Mouse (Mus musculus) stomach, embryonic 14.5 days (tissue): ENCODE measurements at regions not wholly inside any gene's neighbourhood (a gene's known extent, or its start where the extent isn't known, plus 50 kb on each side); places are given as distances from the start of the nearest gene placed in this dataset.

ENCODE experiments used
- ATAC-seq: fragments of 200-750 bp; cut with Nextera tagmentation; 2 replicates; pipeline ENCODE4 v1.8.0; 2017; ENCODE audit warnings: low read depth, moderate TSS enrichment; ENCODE audit not compliant: insufficient number of reproducible peaks, insufficient read depth, low FRiP score
- H3K27ac ChIP-seq: fragments of 300-500 bp; sonication (generic); 2 replicates; pipeline ENCODE4 v1.5.1; 2014; ENCODE audit warnings: mild to moderate bottlenecking, low read length, moderate library complexity, mixed read lengths
- H3K27me3 ChIP-seq: fragments of 300-500 bp; sonication (generic); 2 replicates; pipeline ENCODE4 v1.6.1; 2014; ENCODE audit warnings: low read length, control low read depth, mixed read lengths; ENCODE audit not compliant: control insufficient read depth, insufficient read depth
- H3K36me3 ChIP-seq: fragments of 300-500 bp; sonication (generic); 2 replicates; pipeline ENCODE4 v1.6.1; 2014; ENCODE audit warnings: mild to moderate bottlenecking, control low read depth, low read length, moderate library complexity, mixed read lengths; ENCODE audit not compliant: control insufficient read depth, insufficient read depth
- H3K4me1 ChIP-seq: fragments of 300-500 bp; sonication (generic); 2 replicates; pipeline ENCODE4 v1.6.1; 2014; ENCODE audit warnings: low read length, control low read depth, mixed read lengths; ENCODE audit not compliant: control insufficient read depth, insufficient read depth
- H3K4me2 ChIP-seq: fragments of 300-500 bp; sonication (generic); replicated peaks from 2 replicates; pipeline ENCODE4 v1.6.1; 2014; ENCODE audit warnings: low read depth, low read length, control low read depth
- H3K4me3 ChIP-seq: fragments of 300-500 bp; sonication (generic); 2 replicates; pipeline ENCODE4 v1.5.1; 2014; ENCODE audit warnings: low read depth, low read length, control low read depth
- H3K9ac ChIP-seq: fragments of 300-500 bp; sonication (generic); replicated peaks from 2 replicates; pipeline ENCODE4 v1.6.1; 2014; ENCODE audit warnings: low read depth, mild to moderate bottlenecking, control low read depth, low read length, moderate library complexity, mixed read lengths
- H3K9me3 ChIP-seq: fragments of 300-500 bp; sonication (generic); 2 replicates; pipeline ENCODE4 v1.6.1; 2016; ENCODE audit warnings: low read depth, low read length, control low read depth; ENCODE audit not compliant: control insufficient read depth
- WGBS: fragments of 180-500 bp; shearing (Covaris S2); extraction: QIAGEN DNeasy Blood & Tissue Kit; methylation state at CpG from one replicate; pipeline ENCODE4 v1.1.7; 2014; 5-methylcytosine and 5-hydroxymethylcytosine counted together

- H3K4me3 ChIP-seq, result no peak overlapping the region
- H3K9me3 ChIP-seq, result no peaks in the 10 kb centered on the region
- no peaks in the 10 kb centered on the region for H3K4me1 ChIP-seq
- 78% methylated on average over 2 of the region's 2 CpGs for WGBS
- no peak overlapping the region for H3K9ac ChIP-seq
- H3K27me3 ChIP-seq, result no peaks in the 10 kb centered on the region
- H3K27ac ChIP-seq, result no peak overlapping the region
- no peak for ATAC-seq
- no peaks in the 10 kb centered on the region for H3K36me3 ChIP-seq
- no peak overlapping the region for H3K4me2 ChIP-seq
Measured at GRCm38 (mm10) chr1:98268853-98269252, 152.1 kb upstream of the Slco6d1 start.

DNA sequence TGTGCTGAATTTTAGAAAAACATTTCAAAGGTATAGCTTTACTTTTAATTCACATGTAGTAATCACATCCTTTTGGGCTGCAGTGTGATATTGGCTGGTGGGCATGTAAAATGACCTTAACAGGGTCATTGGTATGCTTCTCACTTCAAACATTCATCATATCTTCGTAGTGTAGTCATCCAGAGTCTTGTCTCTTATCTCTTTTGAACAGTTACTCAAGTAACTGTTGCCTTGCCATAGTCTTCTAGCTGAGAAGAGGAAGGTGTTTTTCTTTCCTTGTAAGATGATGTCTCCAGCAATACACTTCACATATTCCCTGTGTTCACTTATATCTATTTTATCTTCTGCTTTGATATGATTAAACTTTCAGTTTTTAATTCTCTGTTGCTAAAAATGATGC is 150.7 kb upstream of the Slco6d1 start:
- no peak overlapping the region for H3K27ac ChIP-seq
- H3K9ac ChIP-seq, result no peak overlapping the region
- H3K4me1 ChIP-seq, result no peaks in the 10 kb centered on the region
- H3K27me3 ChIP-seq, result no peaks in the 10 kb centered on the region
- no peak overlapping the region for H3K4me3 ChIP-seq
- WGBS, result 67% methylated on average over 1 of the region's 1 CpGs
- ATAC-seq, result no peak
- no peaks in the 10 kb centered on the region for H3K36me3 ChIP-seq
- no peak overlapping the region for H3K4me2 ChIP-seq
- H3K9me3 ChIP-seq, result no peaks in the 10 kb centered on the region

- H3K27ac ChIP-seq, result no peak overlapping the region
- H3K4me1 ChIP-seq, result no peaks in the 10 kb centered on the region
- 49% methylated on average over 6 of the region's 6 CpGs for WGBS
- H3K9me3 ChIP-seq, result no peaks in the 10 kb centered on the region
- H3K4me2 ChIP-seq, result no peak overlapping the region
- H3K4me3 ChIP-seq, result no peak overlapping the region
- H3K36me3 ChIP-seq, result no peaks in the 10 kb centered on the region
- H3K27me3 ChIP-seq, result no peaks in the 10 kb centered on the region
- no peak for ATAC-seq
- H3K9ac ChIP-seq, result no peak overlapping the region
Measured at GRCm38 (mm10) chr1:98273966-98274616, 146.8 kb upstream of the Slco6d1 start.

DNA sequence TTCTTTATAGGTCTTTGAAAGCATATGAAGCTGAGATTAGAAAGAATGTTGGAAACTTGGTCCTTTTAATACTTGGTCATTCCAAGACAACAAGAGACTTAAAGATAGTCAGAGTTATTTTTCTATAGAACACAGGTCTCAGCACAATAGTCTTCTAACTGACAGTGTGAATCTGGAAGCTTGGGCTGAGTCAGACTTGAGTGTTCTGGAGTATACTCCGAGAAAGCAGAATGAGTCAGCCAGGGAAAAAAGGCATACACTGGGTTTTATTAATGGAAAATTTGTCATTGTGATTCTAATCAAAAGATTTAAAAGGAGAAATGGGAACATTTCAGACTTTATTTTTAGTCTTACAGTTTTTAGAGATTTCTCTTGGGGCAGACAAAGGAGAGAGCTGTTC is 145.4 kb upstream of the Slco6d1 start:
- no peak for ATAC-seq
- Histone ChIP-seq H3K36me3 (no peaks in the 10 kb centered on the region), H3K27me3 (no peaks in the 10 kb centered on the region), H3K27ac (no peak overlapping the region), H3K9me3 (no peaks in the 10 kb centered on the region), H3K4me2 (no peak overlapping the region), H3K9ac (no peak overlapping the region), H3K4me3 (no peak overlapping the region), H3K4me1 (no peaks in the 10 kb centered on the region)
- WGBS, result 69% methylated on average over 1 of the region's 1 CpGs

- Histone ChIP-seq H3K36me3 (no peaks in the 10 kb centered on the region), H3K9me3 (no peaks in the 10 kb centered on the region), H3K27ac (no peak overlapping the region), H3K4me2 (no peak overlapping the region), H3K27me3 (no peaks in the 10 kb centered on the region), H3K9ac (no peak overlapping the region), H3K4me3 (no peak overlapping the region), H3K4me1 (no peaks in the 10 kb centered on the region)
- WGBS, result 42% methylated on average over 2 of the region's 2 CpGs
- ATAC-seq, result no peak
Measured at GRCm38 (mm10) chr1:98279446-98280048, 141.4 kb upstream of the Slco6d1 start.

DNA sequence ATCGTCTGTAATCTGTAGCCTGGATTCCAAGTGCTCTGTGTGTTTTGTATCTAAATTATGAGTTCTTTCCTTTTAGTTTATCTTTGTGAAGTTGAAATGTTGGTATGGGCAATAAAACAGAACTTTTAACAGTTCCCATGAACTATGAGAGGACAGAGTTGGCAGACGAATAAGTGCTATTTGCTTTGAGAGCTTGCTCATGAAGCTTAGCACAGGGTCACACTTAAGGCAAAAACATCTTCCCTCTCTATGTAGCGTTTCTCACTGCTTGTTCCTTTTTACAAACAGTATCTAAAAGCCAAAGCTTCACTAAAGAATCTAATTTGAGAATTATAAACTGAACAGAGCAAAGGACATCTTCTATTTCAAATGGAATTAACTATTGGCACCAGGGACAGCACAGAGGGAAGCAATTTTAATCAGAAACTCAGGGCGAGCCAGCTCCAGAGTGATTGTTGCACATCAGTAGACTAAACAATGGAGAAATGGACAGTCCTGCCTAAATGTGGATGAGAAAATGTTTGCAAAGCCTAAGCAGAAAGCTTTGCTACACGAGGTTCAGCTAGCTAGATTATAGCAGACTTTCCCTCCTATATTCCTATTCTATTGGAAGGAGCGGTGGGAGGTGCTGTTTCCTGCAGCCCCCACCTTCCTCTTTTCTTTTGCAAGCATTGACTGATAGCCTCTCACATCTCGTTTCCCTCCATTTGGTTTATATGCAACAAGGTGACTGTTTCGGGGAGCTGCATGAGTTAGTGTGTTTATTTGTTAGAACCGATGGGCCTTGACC is 140.5 kb upstream of the Slco6d1 start:
- H3K27ac ChIP-seq, result no peak overlapping the region
- no peak overlapping the region for H3K9ac ChIP-seq
- H3K36me3 ChIP-seq, result no peaks in the 10 kb centered on the region
- H3K4me3 ChIP-seq, result no peak overlapping the region
- 40% methylated on average over 9 of the region's 9 CpGs for WGBS
- no peaks in the 10 kb centered on the region for H3K4me1 ChIP-seq
- no peak overlapping the region for H3K4me2 ChIP-seq
- H3K27me3 ChIP-seq, result no peaks in the 10 kb centered on the region
- no peaks in the 10 kb centered on the region for H3K9me3 ChIP-seq
- peak; percentile 46; the same call in 1 of the 2 replicates for ATAC-seq

DNA sequence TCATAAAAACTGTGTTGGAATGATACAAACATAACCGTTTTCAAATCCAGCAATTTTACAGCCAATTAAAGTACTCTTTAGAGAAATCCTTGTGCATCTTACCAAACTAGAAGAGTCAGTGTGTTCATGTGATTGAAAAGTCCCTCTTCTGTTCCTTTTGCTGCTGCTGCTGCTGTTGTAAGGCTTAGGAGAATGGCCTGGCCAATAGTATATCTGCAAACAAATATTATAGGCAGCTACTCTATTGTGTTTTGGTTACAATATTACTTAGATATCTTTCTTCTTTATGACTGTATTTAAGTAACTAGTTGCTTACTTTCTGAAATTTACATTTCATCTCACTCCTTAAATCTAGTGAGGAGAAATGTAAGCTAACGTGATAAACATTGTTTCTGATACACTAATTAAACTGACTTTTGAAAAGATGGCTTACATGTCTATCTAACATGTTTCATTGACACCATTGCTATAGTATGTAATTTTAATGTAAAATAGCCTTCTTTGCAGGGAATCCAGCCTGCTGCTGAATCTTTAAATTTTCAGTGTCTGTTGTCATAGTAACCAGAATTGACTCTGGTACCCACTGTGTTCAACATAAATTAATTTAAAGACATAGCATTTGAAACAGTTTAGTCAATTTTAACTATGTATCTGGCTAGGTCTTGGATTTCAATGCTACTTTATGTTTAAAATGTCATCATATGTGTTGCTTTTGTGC is 139.7 kb upstream of the Slco6d1 start:
- H3K9me3 ChIP-seq, result no peaks in the 10 kb centered on the region
- 66% methylated on average over 2 of the region's 2 CpGs for WGBS
- H3K4me1 ChIP-seq, result no peaks in the 10 kb centered on the region
- H3K4me3 ChIP-seq, result no peak overlapping the region
- no peaks in the 10 kb centered on the region for H3K27me3 ChIP-seq
- no peak overlapping the region for H3K27ac ChIP-seq
- H3K36me3 ChIP-seq, result no peaks in the 10 kb centered on the region
- H3K9ac ChIP-seq, result no peak overlapping the region
- H3K4me2 ChIP-seq, result no peak overlapping the region
- ATAC-seq, result no peak

DNA sequence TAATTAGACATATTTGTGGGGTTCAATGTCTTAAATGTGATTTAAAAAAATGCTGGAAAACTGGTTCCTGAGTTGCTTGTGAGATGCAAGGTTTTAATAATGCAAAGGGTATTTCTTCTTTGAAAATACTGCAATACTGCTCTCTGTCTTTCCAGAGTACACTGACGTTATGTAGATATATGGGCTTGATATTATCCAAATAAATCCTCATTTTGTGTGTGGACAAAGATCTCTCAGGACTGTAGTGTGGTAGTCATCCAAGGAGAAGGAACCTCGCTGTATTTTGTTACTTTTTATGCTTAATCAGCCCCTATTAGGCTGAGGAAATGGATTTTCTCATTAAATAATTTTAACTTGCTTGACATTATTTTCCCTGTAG is 139.2 kb upstream of the Slco6d1 start:
- ATAC-seq, result no peak
- Histone ChIP-seq H3K36me3 (no peaks in the 10 kb centered on the region), H3K27ac (no peak overlapping the region), H3K4me3 (no peak overlapping the region), H3K9me3 (no peaks in the 10 kb centered on the region), H3K4me1 (no peaks in the 10 kb centered on the region), H3K9ac (no peak overlapping the region), H3K4me2 (no peak overlapping the region), H3K27me3 (no peaks in the 10 kb centered on the region)
- 70% methylated on average over 2 of the region's 2 CpGs for WGBS
